Mouse (Mus musculus) G1E (cell line): Measurements from ENCODE around the gene Syt8.

ENCODE experiments used
- CTCF ChIP-seq: IDR thresholded peaks from 2 replicates; pipeline ENCODE4 v1.5.1; 2012; ENCODE audit warnings: low read depth, low read length, inconsistent platforms, mixed read lengths
- GATA1 ChIP-seq: IDR thresholded peaks from 2 replicates; pipeline ENCODE4 v1.6.1; 2012; ENCODE audit warnings: borderline replicate concordance, low read length, inconsistent platforms, mixed read lengths
- GATA2 ChIP-seq: IDR thresholded peaks from 2 replicates; pipeline ENCODE4 v1.6.1; 2012; ENCODE audit warnings: low read depth, low read length, inconsistent platforms, borderline replicate concordance
- POLR2AphosphoS5 ChIP-seq: IDR thresholded peaks from 2 replicates; pipeline ENCODE4 v1.6.1; 2012; ENCODE audit warnings: low read depth, low read length, inconsistent platforms; ENCODE audit not compliant: insufficient replicate concordance

DNA sequence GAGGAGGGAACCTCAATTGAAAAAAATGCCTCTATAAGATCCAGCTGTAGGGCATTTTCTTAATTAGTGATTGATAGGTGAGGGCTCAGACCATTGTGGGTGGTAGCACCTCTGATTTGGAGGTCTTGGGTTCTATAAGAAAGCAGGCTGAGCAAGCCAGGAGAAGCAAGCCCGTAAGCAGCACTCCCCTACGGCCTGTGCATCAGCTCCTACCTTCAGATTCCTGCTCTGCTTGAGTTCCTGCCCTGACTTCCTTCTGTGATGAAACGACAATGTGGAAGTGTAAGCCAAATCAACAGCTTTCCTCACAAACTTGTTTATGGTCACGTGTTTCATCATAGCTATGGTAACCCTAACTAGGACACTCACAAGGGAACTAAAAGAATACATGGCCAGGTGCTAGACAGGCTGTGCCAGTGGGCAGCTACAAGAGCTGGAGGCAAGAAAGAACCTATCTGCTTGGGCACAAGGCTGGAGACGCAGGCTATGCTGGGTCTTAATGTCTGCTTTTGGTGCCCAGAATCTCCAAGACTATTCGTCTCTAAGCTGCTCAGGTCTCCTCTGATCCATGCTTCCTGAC is 14.5 kb downstream of the Syt8 start:
- TF ChIP-seq CTCF (no peak), POLR2AphosphoS5 (no peak), GATA1 (no peak), GATA2 (no peak)
